Mouse (Mus musculus): ENCODE measurements around the gene Capn11. TPM values are rescaled to one million over a fixed set of nuclear protein-coding genes. Genes with fewer than 3 reads are reported as not detected.
A peak's percentile ranks its signal among the peaks of the same experiment; 100 is the strongest.

Capn11 gene
- total RNA-seq, 1 experiment from 2014 or later: 0.11 TPM

DNA sequence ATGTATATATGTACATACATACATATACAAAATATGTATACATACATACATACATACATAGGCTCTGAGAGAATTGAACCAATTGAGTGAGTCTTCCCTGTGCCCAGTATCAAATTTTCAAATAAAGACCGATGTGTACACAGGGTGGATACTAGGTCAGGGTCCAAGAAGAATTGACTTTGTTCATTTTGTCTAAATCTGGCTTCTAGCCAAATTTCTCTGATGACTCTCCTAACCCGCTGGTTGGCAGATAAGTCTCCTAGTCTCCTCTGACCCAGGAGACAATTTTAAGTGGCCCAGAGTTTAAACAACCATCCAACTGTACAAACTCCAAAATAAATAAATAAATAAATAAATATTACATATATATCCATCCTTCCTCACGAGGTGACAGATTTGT lies 60.2 kb downstream of the Capn11 start:
- no peak for DNase-seq

DNA sequence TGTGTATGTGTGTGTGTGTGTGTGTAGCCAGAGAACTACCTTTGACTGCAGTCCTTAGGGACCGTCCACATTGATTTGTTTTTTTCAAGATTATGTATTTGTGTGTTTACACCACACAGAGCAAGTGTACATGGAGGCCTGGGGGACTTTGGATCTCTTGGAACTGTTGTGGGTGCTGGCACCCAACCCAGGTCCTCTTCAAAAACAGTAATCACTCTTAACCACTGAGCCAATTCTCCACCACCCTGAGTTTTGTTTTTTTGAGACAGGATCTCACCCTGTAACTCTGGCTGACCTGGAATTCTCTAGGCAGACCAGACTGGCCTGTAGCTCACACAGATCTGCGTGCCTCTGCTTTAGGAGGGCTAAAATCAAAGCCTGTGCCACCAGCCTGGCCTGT lies 60.7 kb downstream of the Capn11 start:
- DNase-seq: no peak

DNA sequence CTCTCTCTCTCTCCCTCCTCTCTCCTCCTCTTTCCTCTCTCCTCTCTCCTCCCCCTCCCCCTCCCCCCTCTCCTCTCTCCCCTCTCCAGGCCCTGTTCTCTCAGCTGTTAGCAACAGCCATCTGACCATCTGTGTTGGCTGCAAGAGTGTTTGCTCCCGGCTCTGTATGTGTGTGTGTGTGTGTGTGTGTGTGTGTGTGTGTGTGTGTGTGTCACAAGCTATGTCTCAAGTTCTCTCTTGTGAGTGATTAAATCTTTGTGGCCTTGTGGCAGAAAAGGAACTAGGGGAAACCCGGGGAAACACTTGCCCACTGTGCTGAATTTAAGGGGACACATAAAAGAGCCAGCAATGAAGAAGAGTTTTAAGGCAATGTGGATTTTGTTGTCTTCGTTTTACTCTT lies 61.3 kb downstream of the Capn11 start:
- peak; percentile 62 for DNase-seq

DNA sequence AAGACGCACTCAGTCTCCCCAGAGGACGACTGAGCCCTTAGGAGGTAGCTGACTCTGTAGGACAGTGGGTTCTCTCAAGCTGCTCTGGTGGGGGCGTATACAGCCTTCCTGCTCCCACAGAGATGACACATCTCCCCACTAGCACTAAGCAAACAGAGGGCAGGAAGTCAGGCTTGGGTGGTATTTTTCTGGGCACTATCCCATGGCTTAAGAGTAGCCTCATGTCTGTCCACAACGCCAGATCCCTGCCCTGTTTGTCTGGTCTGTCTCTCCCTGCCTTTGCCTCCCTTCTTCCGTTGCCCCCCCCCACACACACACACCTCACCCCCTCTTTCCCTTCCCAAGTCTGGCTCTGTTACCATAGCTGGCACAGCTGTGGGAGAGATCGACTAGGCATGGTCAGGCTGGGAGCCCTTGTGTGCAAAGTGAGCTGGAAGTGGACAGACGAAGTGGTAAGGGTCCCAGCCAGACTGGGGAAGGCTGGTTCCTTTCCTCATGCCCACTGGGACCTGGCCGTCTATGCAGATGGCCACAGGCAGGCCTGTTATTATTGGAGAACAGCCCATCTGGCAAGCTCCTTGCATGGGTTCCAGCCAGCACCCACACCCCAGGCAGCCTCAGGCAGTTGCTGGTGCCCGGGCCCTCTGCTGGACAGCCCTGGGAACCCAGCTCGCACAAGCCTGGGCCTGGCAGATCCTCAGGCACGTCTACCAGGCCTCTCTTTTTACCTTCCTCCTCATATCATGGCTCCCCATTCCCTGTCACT lies 62.3 kb downstream of the Capn11 start:
- peak; percentile 94 for DNase-seq

DNA sequence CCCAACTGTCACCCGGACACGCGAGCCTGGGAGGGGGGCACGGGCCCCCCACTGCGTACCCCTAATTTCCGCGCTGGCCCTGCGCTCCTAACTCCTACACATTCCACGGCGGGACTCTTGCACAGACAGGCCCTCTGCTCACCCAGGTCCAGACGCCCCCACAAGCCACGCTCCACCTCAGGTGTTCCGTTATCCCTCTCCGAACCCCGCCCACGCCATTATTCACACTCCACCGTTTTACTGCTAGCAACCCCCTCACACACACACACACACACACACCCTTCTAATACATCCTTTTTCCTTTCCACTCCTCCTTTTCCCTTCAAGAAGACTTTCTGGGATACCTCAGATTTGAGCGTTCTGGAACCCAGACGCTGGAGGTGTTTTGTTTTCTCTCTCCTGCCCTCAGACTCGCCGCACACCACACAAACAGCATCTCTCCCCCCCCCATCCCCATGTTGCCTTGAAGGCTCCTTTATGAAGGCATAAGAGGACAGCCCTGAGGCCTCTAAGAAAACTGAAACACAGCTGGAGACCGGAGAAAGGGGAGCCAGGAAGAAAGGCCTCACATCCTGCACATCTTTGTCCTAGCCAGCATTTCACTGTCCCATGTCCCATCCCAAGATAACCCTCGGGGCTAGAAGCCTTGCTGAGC lies 63.3 kb downstream of the Capn11 start:
- no peak for DNase-seq

DNA sequence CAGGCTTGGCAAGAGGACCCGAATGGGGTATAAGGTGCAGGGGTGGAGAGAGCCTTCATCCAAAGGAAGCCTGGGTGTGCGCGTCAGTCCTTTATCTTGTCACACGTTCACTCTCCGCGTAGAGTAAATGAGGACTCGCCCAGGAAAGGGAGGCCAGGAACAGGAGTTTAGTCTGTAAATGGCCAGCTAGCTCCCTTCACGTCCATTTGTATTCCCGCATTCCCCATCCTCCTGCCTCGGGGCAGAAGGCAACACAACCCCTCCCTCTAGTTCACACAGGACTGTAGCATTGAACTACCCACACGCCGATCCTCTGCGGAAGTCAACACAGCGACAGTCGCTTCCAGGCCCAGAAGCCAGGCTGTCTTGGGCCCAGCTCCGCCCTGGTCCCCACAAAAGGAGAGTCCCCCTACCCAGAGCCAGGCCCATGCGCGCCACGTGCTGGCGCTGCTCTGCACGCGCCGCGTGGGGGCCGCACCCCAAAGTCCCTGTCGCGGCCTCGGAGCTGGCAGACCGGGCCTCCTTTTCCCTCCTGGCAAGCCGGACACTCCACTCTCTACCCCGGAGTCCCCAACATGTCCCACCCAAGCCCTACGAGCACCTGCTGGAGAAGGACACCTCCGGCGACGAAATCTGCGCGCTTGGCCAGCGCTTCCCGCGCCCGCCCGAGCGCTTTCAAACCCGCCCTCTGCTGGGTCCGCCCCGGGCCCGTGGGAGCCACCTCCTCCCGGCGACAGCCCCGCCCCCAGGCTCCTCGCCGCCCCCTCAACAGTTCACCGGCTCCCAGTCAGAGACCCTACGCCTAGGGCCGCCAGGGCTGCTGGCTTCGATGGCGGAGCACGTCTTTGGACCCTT lies 64.0 kb downstream of the Capn11 start:
- peak; percentile 91 for DNase-seq

DNA sequence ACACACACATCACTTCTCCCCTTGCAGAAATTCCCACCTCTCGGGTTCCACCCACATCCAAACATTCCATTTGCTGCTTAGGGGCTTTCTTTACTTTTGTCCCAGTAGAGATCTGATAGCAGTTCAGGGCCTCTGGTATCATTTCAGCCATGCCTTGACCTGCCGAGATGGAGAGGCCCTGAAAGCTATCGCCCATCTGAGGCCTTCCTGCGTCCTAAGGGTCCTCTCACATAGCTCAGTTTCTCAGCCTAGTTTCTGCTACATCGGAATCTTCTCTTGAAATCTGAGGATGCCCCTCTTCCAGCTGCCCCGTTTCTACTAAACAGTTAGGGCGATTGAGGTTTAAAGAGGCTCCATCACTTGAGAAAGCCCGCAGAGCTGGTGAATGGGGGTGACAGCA lies 64.9 kb downstream of the Capn11 start:
- DNase-seq: no peak

DNA sequence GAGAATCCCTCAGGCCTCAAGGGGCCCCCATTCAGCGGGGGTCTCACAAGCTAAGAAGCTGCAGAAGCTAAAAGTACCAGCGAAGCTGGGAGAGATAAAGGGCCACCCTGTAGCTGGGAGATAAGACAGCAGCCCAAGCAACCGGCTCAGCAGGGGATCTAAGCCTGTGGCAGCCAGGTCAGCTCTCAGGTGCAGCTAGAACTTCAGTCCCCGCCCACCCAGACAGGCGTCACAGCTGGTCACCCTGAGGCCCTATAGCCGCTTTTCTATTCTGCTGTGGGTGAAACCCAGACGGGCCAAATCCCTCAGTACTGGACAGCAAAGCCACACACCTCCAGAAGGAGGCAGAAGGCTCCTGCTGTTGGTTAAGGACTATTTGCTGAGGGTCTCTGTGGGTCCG lies 65.6 kb downstream of the Capn11 start:
- no peak for DNase-seq

DNA sequence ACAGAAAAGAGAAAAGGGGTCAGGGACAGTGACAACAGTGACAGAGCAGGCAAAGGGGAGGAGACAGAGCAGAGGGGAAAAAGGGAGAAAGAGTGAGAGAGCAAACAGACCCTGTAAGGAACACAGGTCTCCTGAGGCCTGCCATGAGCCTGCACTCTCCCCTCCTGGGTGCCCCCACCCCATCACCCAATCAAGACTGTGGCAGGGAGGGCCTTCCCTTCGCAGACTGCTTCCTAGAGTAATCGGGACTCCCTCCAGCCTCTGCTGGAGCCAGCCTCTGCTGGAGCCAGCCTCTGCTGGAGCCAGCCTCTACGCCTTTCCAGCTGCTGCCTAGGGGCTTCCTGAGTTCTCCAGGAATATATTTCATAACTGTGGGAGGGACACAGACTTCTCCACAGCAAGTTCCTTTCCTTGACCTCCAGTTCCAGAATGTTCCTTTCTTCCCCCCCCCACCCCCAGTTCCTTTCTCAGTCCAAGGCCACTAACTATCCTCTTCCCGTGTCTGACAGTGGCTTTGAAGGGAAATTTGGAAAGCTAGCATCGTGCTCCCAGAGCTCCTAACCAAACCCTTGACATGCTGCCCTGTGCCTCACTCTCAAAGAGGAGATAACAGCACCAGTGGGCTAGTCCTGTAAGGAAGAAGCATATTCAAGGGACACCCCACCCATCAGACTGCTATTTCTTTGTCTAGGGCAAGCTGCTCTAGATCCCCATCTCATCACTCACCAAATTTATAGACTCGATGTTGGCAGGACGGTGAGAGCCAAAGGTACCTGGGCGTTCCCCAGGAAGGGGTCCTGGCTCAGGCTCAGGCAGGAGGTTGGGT lies 66.3 kb downstream of the Capn11 start:
- DNase-seq: peak; percentile 68

DNA sequence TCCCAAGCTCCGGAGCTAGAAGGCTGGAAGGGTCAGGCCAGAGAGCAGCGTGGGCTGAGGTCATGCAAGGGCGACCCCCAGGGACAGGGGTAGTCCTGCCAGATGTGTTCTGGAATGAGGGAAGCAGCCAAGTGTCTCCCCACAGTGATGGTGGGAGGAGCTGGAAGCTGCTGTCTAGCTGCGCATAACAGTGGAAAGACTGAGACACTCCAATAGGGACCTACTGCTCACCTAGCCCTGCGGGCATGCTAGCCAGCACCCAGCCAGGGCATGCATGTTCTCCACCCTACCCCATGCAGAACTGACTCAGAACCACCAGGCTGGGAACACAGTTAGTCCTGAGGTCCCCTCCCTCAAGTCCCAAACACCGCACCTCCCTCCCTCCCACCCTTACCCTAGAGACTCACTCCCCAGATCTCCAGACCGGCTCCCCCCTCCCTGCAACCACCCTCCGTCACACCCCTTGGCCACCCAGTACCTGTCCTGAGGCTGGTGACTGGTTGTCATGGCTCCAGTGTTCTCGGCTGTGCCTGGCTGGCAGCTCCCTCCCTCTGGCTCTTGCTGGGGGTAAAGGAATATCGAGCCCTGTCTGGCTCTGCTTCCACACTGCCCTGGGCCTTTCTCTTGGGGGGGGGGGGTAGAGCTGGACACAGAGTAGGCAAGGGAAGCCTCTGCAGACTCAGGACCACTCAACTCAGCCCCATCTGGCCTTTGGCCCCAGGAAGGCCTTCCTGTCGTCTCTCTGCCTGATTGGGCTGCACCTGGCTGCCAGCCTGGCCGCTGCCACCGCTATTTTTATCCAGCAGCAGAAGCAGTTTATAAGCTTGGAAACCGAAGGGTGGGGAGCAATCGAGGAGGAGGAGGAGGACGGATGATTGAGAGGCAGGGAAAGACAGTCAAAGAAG lies 67.2 kb downstream of the Capn11 start:
- DNase-seq: peak; percentile 66

DNA sequence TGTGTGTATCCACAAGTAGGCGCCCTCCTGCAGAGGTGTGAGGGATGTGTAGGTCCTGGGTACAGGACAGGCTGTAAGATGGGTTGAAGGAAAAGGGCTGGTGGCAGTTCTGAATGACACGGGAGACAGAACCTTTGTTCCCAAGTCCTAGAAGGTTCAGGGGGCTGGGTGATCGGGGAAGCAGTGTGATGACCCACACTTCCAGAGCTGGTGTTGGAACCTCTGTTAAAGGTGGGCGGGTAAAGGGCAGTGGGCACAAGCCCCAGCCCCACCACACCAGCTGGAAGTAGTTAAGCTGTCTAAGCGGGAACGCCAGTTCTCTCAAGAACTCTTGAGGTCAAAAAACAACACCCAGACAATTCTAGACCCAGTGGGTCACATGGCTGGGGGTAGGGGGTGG lies 68.7 kb downstream of the Capn11 start:
- no peak for DNase-seq

DNA sequence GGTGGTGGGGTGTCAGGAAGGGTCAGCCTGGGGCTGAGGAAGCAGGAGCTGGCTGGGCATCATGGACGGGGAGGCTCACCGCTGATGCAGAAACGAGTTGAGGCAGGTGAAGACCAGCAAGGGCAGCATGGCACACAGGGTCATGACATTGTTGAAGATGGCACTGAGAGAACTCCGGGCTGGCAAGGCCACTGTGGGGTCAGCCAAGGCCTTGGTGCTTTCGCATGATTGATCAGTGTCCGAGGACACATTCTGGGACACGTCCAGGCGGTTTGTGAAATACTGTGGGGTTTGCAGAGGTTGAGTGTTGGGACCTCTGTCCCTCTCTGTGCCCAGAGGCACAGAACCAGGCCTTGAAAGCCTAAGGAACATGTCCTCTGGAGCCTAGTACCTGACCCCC lies 69.3 kb downstream of the Capn11 start:
- DNase-seq: peak; percentile 90

DNA sequence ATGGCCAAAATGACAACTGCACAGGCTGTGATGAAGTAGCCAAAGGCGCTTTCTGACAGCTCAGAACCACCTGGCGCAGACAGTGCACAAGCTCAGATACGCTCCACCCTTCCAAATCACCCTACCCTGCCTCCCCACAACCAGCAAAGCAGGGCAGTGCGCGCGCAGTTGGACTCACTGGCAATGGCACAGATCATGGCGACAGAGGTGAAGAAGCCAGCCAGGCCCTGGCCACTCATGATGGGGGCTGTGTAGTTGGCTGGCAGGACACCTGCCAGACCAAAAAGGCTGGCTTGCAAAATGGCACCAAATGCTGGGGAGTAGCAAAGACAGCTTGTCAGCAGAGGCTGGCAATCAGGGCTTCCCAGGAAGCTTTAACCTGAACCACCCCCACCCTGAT lies 69.9 kb downstream of the Capn11 start:
- peak; percentile 71 for DNase-seq

DNA sequence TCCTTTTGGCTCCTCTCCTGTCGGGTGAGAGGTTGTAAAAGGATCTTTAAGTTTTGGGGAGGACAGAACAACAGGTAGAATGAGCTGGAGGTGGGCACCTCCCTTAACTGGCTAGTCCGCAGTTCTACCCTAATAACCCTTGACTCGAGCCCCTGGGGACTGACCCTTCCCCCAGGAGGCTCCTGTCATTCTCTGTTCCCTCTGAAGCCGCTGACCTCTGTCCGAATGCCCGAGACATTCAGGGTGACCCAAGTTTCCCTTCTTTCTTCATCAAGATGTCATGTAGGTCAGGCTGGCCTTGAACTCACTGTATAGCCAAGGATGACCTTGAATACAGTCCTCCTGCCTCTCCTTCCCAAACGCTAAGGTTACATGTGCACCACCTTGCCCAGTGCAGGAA lies 70.8 kb downstream of the Capn11 start:
- DNase-seq: no peak

DNA sequence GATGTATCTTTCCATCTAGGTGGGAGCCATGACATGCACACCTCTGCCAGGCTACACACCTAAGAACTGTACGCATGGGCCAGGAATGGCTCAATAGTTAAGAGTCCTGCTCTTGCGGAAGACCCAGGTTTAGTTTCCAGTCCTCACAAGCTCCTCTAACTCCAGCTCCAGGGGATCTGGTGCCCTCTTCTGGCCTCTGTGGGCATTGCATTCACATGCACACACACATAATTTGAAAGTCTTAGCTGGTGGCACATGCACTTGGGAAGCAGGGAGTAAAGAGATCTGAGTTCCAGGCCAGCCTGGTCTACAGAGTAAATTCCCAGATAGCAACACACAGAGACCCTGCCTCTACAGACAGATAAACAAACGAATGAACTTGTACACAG lies 72.7 kb downstream of the Capn11 start:
- DNase-seq: peak; percentile 60

DNA sequence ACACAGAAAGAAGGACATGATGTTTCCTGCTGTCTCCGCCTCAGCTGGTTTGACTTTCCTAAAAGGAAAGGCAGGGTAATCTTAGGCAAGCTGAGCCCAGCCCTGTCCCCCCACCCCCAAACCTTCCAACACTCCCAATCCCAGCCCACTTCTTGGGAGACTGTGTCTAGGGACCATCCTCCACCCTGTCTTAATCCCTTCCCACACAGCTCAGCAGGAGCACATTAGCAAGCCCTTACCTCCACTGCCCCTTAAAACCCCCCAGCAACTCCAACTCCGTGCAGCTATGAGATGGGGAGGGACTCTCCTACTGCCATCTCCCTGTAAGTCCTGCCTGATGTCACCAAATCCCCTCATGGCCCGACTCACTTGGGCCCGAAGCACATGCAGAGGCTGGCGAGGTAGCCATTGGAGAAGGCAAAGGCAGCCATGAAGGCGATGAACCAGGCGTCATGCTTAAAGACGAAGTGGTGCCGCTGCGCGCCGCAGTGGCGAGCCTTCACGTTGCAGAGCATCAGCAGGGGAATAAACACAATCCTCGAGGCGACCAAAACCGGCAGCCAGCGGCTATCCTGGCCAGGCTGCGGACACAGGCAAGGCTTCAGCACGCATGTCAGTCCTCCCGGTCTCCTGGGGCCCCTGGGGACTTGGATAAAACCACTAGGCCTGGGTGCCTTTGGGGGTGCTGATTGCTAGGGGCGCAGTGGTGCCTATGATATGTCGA lies 73.2 kb downstream of the Capn11 start:
- DNase-seq: peak; percentile 26

DNA sequence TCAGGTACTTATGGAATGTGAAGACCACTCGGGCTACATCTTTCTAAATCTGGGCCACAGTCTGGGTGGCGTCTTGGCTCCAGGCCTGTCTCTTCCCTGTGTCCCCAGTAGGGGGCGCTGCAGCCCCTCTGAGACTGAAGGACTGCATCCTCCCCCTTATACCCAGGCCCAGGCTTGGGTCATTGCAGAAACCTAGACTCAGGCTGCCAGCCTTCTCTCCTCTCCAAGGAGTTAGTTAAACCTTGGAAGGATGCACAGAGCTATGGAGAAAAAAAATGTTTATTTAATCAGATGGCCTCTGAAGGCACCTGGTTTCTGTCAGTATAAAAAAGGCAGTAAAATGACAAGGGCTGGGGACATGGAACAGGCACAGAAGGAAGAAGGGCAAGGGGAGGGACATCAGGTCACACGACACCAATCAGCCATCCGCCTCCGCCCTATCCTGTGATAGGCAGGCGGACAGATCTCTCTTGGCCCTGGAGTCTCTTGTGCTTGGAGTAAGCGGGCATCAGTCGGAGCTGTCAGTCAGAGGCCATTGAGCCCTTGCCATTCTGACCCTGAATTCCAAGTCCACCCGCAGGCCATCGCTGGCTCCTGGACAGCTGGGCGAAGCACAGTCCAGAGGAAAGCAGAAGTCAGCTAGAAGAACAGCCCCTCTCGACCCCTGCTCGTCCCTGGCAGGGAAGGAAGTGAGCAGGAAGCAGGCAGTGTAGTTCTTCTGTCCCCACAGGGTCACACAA lies 74.0 kb downstream of the Capn11 start:
- DNase-seq: peak; percentile 92

DNA sequence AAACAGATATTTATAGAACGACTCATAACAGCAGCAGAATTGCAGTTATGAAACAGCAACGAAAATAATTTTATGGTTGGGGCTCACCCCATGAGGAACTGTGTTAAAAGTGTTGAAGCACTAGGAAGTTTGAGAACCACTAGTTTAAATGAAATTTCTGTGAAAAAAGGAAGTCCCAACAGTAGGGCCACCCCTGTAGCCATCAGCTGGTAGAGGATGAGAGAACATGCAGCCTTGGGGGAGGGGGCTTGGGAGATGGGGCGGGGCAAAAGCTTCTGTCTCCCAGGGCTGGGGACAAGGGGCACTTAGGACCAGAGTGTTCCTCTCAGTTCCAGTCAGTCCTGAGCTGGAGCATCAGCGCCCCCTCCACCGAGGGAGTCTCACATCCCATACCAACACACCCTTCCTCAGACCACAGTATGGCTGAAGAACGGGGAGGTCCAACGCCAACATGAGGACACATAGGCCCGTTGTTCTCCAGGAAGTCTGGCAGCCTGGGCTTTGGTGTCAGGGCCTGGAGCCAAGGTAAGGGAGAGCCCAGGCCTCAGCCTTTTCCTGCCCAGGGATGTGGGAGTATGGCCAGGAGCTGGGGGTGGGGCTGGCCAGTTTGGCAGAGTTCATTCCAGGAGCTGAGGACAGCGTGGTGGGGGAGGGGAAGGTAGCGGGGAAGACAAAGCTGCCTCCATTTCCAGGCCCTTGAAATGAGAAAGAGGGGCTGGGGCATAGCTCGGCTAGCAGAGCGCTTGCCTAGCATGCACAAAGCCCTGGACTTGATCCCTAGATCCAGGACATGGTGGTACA lies 74.8 kb downstream of the Capn11 start:
- peak; percentile 92 for DNase-seq
